Mouse (Mus musculus): ENCODE data around the gene Gm8857. TPM values are rescaled to one million over a fixed set of nuclear protein-coding genes. Genes with fewer than 3 reads are reported as not detected.
"Not testable (repeated sequence)": the region's sequence is repeated elsewhere in the genome, so short reads cannot be mapped to it uniquely, and the experiment has no call there.

Gm8857 gene
- polyA plus RNA-seq (2012; rRNA removed) = not detected in 2 replicates

GRCm38 (mm10) chr5:10947505-10947904 lies at the start of gene Gm8857, which contains the start of gene Gm8871:
TSS of gene Gm8857 (plus strand) at chr5:10947807.
TSS of gene Gm8871 (plus strand) at chr5:10947805.
- H3K4me1 ChIP-seq (ENCODE audit: control insufficient read depth, insufficient read depth, low read length); H3K27me3 ChIP-seq (ENCODE audit: control insufficient read depth, insufficient read depth, low read length); H3K27ac ChIP-seq (ENCODE audit: insufficient read depth, low read length); DNase-seq; H3K4me3 ChIP-seq (replicated peaks; ENCODE audit: insufficient read depth, low read depth, low read length): not testable (repeated sequence)
- WGBS = 45% methylated on average over 2 of the region's 3 CpGs

GRCm38 (mm10) chr5:10953512-10953911 lies 5.9 kb downstream of the Gm8857 start:
- H3K27ac ChIP-seq (ENCODE audit: insufficient read depth, low read length); H3K4me1 ChIP-seq (ENCODE audit: control insufficient read depth, insufficient read depth, low read length); DNase-seq; H3K4me3 ChIP-seq (replicated peaks; ENCODE audit: insufficient read depth, low read depth, low read length); H3K27me3 ChIP-seq (ENCODE audit: control insufficient read depth, insufficient read depth, low read length): not testable (repeated sequence)
- 80% methylated on average over 2 of the region's 2 CpGs for WGBS

- H3K4me1 ChIP-seq (ENCODE audit: control insufficient read depth, insufficient read depth, low read length); DNase-seq; H3K27ac ChIP-seq (ENCODE audit: insufficient read depth, low read length); H3K27me3 ChIP-seq (ENCODE audit: control insufficient read depth, insufficient read depth, low read length); H3K4me3 ChIP-seq (replicated peaks; ENCODE audit: insufficient read depth, low read depth, low read length): not testable (repeated sequence)
- 64% methylated on average over 6 of the region's 8 CpGs for WGBS
These were observed 10.4 kb downstream of the Gm8857 start for GRCm38 (mm10) chr5:10958057-10958456.

Other genes with a start within 250 kb of the Gm8857 start
- gene Gm8871, start within 50 bp of the Gm8857 start, polyA plus RNA-seq (2012; rRNA removed) = not detected in 2 replicates
- not detected in 2 replicates for gene Gm8879, start 179.8 kb downstream of the Gm8857 start, polyA plus RNA-seq (2012; rRNA removed)
- gene Gm5861, start 235.3 kb downstream of the Gm8857 start, polyA plus RNA-seq (2012; rRNA removed) = not detected in 2 replicates

Data from cerebellum, adult 2 months (tissue).